Mouse (Mus musculus) midbrain, postnatal 0 days (tissue): Measurements from ENCODE around the gene Srp9. TPM values are rescaled to one million over a fixed set of nuclear protein-coding genes. Genes with fewer than 3 reads are reported as not detected.
A peak's percentile ranks its signal among the peaks of the same experiment; 100 is the strongest.

Experiments used
- ATAC-seq: fragments of 200-750 bp; cut with Nextera tagmentation; 2 replicates; pipeline ENCODE4 v1.8.0; 2017; ENCODE audit warnings: moderate number of reproducible peaks, mild to moderate bottlenecking, moderate TSS enrichment, moderate library complexity; ENCODE audit not compliant: low FRiP score
- DNase-seq: peaks from one replicate; pipeline ENCODE4 v3.0.0-alpha.2; 2015; ENCODE audit warnings: low spot score
- H3K27ac ChIP-seq: fragments of 300-500 bp; sonication (generic); 2 replicates; pipeline ENCODE4 v1.5.1; 2014; ENCODE audit warnings: low read depth, mild to moderate bottlenecking, low read length, mixed read lengths
- H3K27me3 ChIP-seq: fragments of 300-500 bp; sonication (generic); 2 replicates; pipeline ENCODE4 v1.6.1; 2014; ENCODE audit warnings: low read length, control low read depth, mixed read lengths; ENCODE audit not compliant: insufficient read depth
- H3K36me3 ChIP-seq: fragments of 300-500 bp; sonication (generic); 2 replicates; pipeline ENCODE4 v1.6.1; 2014; ENCODE audit warnings: low read length, control low read depth, mixed read lengths; ENCODE audit not compliant: insufficient read depth
- H3K4me1 ChIP-seq: fragments of 300-500 bp; sonication (generic); 2 replicates; pipeline ENCODE4 v1.6.1; 2014; ENCODE audit warnings: mild to moderate bottlenecking, control low read depth, antibody characterized with exemption, low read length, mixed read lengths; ENCODE audit not compliant: insufficient read depth
- H3K4me2 ChIP-seq: fragments of 300-500 bp; sonication (generic); 2 replicates; pipeline ENCODE4 v1.6.1; 2014; ENCODE audit warnings: low read depth, mild to moderate bottlenecking, low read length, mixed read lengths; ENCODE audit not compliant: poor library complexity, severe bottlenecking
- H3K4me3 ChIP-seq: fragments of 300-500 bp; sonication (generic); 2 replicates; pipeline ENCODE4 v1.5.1; 2014; ENCODE audit warnings: low read depth, mild to moderate bottlenecking, low read length, moderate library complexity
- H3K9ac ChIP-seq: fragments of 300-500 bp; sonication (generic); replicated peaks from 2 replicates; pipeline ENCODE4 v1.6.1; 2014; ENCODE audit warnings: mild to moderate bottlenecking, low read length, moderate library complexity, mixed read lengths; ENCODE audit not compliant: poor library complexity, severe bottlenecking
- H3K9me3 ChIP-seq: fragments of 300-500 bp; sonication (generic); 2 replicates; pipeline ENCODE4 v1.6.1; 2016; ENCODE audit warnings: low read length, control low read depth
- CTCF ChIP-seq: IDR thresholded peaks from 2 replicates; pipeline ENCODE4 v1.5.1; 2016; ENCODE audit warnings: antibody characterized with exemption, mild to moderate bottlenecking
- WGBS: fragments of 180-500 bp; shearing (Covaris S2); extraction: QIAGEN DNeasy Blood & Tissue Kit; methylation state at CpG from one replicate; pipeline ENCODE4 v1.1.7; 2014; 5-methylcytosine and 5-hydroxymethylcytosine counted together
- polyA plus RNA-seq: library from polyadenylated mRNA; unstranded; fragments of >200 nt; fragmentation: Nextera tagmentation; extraction: Ambion mirVana; gene quantifications from 2 replicates; pipeline ENCODE4 v1.2.1, GENCODE M21; 2015
- total RNA-seq: library from RNA; depleted of rRNA; stranded (reverse); fragments of >200 nt; gene quantifications from 2 replicates; pipeline ENCODE4 v1.2.3, GENCODE M21; 2014

Gene Srp9
- total and polyA plus RNA-seq, 2 experiments from 2014 or later: 76.1 to 173 TPM

- H3K4me1 ChIP-seq: peaks cover 6% of the 10 kb centered on the region
- WGBS: under 1% methylated on average over 33 of the region's 33 CpGs
Measured at GRCm38 (mm10) chr1:182124924-182125368, 409 bp downstream of the Srp9 start.

GRCm38 (mm10) chr1:182130830-182131229 lies 6.3 kb downstream of the Srp9 start:
- ATAC-seq (no peak), DNase-seq (peak; percentile 54)
- Histone ChIP-seq H3K27me3 (no peaks in the 10 kb centered on the region), H3K9ac (no peak overlapping the region), H3K4me3 (no peak overlapping the region), H3K4me1 (peaks cover 3% of the 10 kb centered on the region; the same call in 1 of the 2 replicates), H3K27ac (no peak overlapping the region), H3K9me3 (no peaks in the 10 kb centered on the region), H3K36me3 (peaks cover 6% of the 10 kb centered on the region), H3K4me2 (no peak overlapping the region)
- peak; percentile 76 for TF ChIP-seq CTCF
- 44% methylated on average over 2 of the region's 2 CpGs for WGBS

More at GRCm38 (mm10) chr1:182124924-182125368, 409 bp downstream of the Srp9 start:
- Histone ChIP-seq H3K4me3 (peak overlapping the region; percentile 71), H3K27me3 (no peaks in the 10 kb centered on the region), H3K9ac (peak overlapping the region; percentile 79), H3K36me3 (0 out of 2 replicates have a peak, but pooled peaks cover 4% of the 10 kb centered on the region), H3K4me2 (peak overlapping the region; percentile 58), H3K27ac (peak overlapping the region; percentile 80), H3K9me3 (no peaks in the 10 kb centered on the region)
- no peak for TF ChIP-seq CTCF
- DNase-seq: peak; percentile 93
- ATAC-seq: peak; percentile 96

GRCm38 (mm10) chr1:182137204-182138125 lies 12.9 kb downstream of the Srp9 start:
- no peak overlapping the region for H3K27ac ChIP-seq
- 65% methylated on average over 28 of the region's 28 CpGs for WGBS
- no peak for TF ChIP-seq CTCF
- H3K4me1 ChIP-seq: no peaks in the 10 kb centered on the region
- no peaks in the 10 kb centered on the region for H3K9me3 ChIP-seq
- H3K9ac ChIP-seq: no peak overlapping the region
- H3K4me3 ChIP-seq: no peak overlapping the region
- DNase-seq (no peak), ATAC-seq (no peak)
- H3K4me2 ChIP-seq: no peak overlapping the region
- no peaks in the 10 kb centered on the region; the same call in 1 of the 2 replicates for H3K27me3 ChIP-seq
- peaks cover under 1% of the 10 kb centered on the region; the same call in 1 of the 2 replicates for H3K36me3 ChIP-seq

- Histone ChIP-seq H3K4me2 (no peak overlapping the region), H3K27ac (no peak overlapping the region), H3K36me3 (no peaks in the 10 kb centered on the region), H3K9ac (no peak overlapping the region), H3K4me3 (no peak overlapping the region), H3K9me3 (no peaks in the 10 kb centered on the region), H3K27me3 (no peaks in the 10 kb centered on the region; the same call in 1 of the 2 replicates), H3K4me1 (no peaks in the 10 kb centered on the region)
- 76% methylated on average over 8 of the region's 8 CpGs for WGBS
- ATAC-seq (no peak), DNase-seq (no peak)
- TF ChIP-seq CTCF: peak; percentile 33
Measured at GRCm38 (mm10) chr1:182138172-182138571, 13.6 kb downstream of the Srp9 start.

- Histone ChIP-seq H3K9me3 (no peaks in the 10 kb centered on the region), H3K4me2 (no peak overlapping the region), H3K4me3 (no peak overlapping the region), H3K4me1 (no peaks in the 10 kb centered on the region), H3K27me3 (no peaks in the 10 kb centered on the region; the same call in 1 of the 2 replicates), H3K27ac (no peak overlapping the region), H3K9ac (no peak overlapping the region), H3K36me3 (no peaks in the 10 kb centered on the region)
- ATAC-seq (no peak), DNase-seq (no peak)
- TF ChIP-seq CTCF: no peak
- WGBS: 38% methylated on average over 9 of the region's 9 CpGs
Measured at GRCm38 (mm10) chr1:182139937-182140336, 15.4 kb downstream of the Srp9 start.

- Histone ChIP-seq H3K9me3 (no peaks in the 10 kb centered on the region), H3K9ac (no peak overlapping the region), H3K4me1 (no peaks in the 10 kb centered on the region), H3K27ac (no peak overlapping the region), H3K4me2 (no peak overlapping the region), H3K36me3 (no peaks in the 10 kb centered on the region), H3K4me3 (no peak overlapping the region), H3K27me3 (no peaks in the 10 kb centered on the region; the same call in 1 of the 2 replicates)
- WGBS: 6% methylated on average over 6 of the region's 6 CpGs
- ATAC-seq: no peak; the same call in 1 of the 2 replicates
- peak; percentile 75 for DNase-seq
- peak; percentile 90 for TF ChIP-seq CTCF
Measured at GRCm38 (mm10) chr1:182140370-182140769, 15.8 kb downstream of the Srp9 start.
